Mouse (Mus musculus): ENCODE data around the gene Rnf157. TPM values are rescaled to one million over a fixed set of nuclear protein-coding genes. Genes with fewer than 3 reads are reported as not detected.

Gene Rnf157
- polyA plus RNA-seq, 1 experiment, result 2.3 TPM

GRCm38 (mm10) chr11:116433356-116434286 lies 20.8 kb upstream of the Rnf157 start, which contains the start of gene Ubald2:
TSS of gene Ubald2 (plus strand) at chr11:116434094.
- TF ChIP-seq POLR2A (IDR thresholded peaks at IDR 0.05; ENCODE audit: low read depth, low read length) (0 out of 2 replicates have a peak, but pooled peaks have one; percentile 24), CTCF (IDR thresholded peaks at IDR 0.05; ENCODE audit: extremely low read depth, insufficient read length, insufficient replicate concordance, low read depth, low read length) (no peak)
- Histone ChIP-seq H3K27ac (ENCODE audit: insufficient read depth, low read depth, low read length) (peak within 1 kb of the TSS; percentile 99), H3K36me3 (ENCODE audit: control insufficient read depth, insufficient read depth, low read length) (peaks cover 20% of the 10 kb centered on the region), H3K27me3 (ENCODE audit: control insufficient read depth, insufficient read depth, low read length) (no peaks in the 10 kb centered on the region), H3K4me3 (ENCODE audit: low read depth, low read length) (peak within 1 kb of the TSS; percentile 90), H3K4me1 (ENCODE audit: control insufficient read depth, insufficient read depth, insufficient read length, low read length) (peaks cover 32% of the 10 kb centered on the region)
- WGBS, result 2% methylated on average over 66 of the region's 66 CpGs

DNA sequence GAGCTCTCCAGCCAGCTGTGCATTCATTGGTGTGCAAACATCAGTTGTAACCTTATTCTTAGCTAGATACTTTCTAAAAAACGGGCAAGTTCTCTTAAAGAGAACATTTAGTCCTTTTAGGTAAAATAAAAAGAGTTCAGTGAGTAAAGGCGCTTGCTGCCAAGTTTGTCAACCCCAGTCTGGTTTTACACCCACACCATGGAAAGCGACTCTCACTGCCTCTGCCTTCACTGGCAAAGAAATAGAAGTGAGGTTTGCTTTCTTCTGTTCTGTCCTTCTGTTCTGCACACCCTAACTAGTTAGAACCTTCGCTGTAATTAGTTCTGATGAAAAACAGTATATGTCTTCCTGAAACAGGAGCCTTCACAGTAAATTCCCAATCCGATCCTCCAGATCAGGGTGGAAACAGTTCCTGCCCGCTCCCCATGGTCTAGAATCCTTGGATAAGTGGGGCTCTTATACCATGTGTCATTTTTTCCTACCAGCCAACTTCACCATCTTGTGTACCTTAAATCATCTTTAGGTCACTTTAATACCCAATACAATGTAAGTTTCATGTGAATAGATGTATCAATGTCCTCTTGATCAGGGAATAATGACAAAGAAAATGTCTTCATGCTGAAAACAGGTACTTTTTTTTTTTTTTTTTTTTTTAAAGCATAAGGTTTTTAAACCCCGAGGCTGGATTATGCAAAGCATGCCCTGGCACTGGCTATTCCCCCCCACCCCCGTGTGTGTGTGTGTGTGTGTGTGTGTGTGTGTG lies 19.9 kb upstream of the Rnf157 start:
- no peak overlapping the region for H3K4me3 ChIP-seq (ENCODE audit: low read depth, low read length)
- WGBS, result 43% methylated on average over 8 of the region's 8 CpGs
- H3K27me3 ChIP-seq (ENCODE audit: control insufficient read depth, insufficient read depth, low read length), result no peaks in the 10 kb centered on the region
- H3K4me1 ChIP-seq (ENCODE audit: control insufficient read depth, insufficient read depth, insufficient read length, low read length), result peaks cover 38% of the 10 kb centered on the region
- TF ChIP-seq POLR2A (IDR thresholded peaks at IDR 0.05; ENCODE audit: low read depth, low read length), result no peak
- TF ChIP-seq CTCF (IDR thresholded peaks at IDR 0.05; ENCODE audit: extremely low read depth, insufficient read length, insufficient replicate concordance, low read depth, low read length), result no peak
- H3K36me3 ChIP-seq (ENCODE audit: control insufficient read depth, insufficient read depth, low read length), result peaks cover 19% of the 10 kb centered on the region
- H3K27ac ChIP-seq (ENCODE audit: insufficient read depth, low read depth, low read length), result peak overlapping the region; percentile 99

DNA sequence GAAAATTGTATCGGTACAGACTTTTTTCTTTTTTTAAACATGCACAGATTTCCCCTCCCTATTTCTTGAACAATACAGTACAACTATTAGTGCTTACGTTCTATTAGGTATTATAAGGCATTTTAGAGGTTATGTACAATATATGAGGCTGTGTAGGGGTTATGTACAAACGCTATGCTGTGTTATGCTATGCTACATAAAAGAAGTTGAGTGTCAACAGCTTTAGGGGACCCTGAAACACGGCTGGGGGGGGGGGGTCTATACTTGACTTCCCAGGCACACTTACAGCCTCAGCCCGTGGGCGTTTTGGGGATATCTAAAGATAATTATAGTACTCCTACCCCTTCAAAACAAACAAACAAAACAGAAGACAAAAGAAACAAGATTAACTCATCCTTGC lies 19.3 kb upstream of the Rnf157 start:
- Histone ChIP-seq H3K4me3 (ENCODE audit: low read depth, low read length) (no peak overlapping the region), H3K4me1 (ENCODE audit: control insufficient read depth, insufficient read depth, insufficient read length, low read length) (peaks cover 39% of the 10 kb centered on the region), H3K36me3 (ENCODE audit: control insufficient read depth, insufficient read depth, low read length) (peaks cover 13% of the 10 kb centered on the region), H3K27ac (ENCODE audit: insufficient read depth, low read depth, low read length) (peak overlapping the region; percentile 99), H3K27me3 (ENCODE audit: control insufficient read depth, insufficient read depth, low read length) (no peaks in the 10 kb centered on the region)
- WGBS, result 16% methylated on average over 6 of the region's 6 CpGs
- TF ChIP-seq CTCF (IDR thresholded peaks at IDR 0.05; ENCODE audit: extremely low read depth, insufficient read length, insufficient replicate concordance, low read depth, low read length) (no peak), POLR2A (IDR thresholded peaks at IDR 0.05; ENCODE audit: low read depth, low read length) (no peak)

- peaks cover 11% of the 10 kb centered on the region for H3K36me3 ChIP-seq (ENCODE audit: control insufficient read depth, insufficient read depth, low read length)
- WGBS, result 19% methylated on average over 11 of the region's 11 CpGs
- peak overlapping the region; percentile 99 for H3K27ac ChIP-seq (ENCODE audit: insufficient read depth, low read depth, low read length)
- H3K27me3 ChIP-seq (ENCODE audit: control insufficient read depth, insufficient read depth, low read length), result no peaks in the 10 kb centered on the region
- H3K4me3 ChIP-seq (ENCODE audit: low read depth, low read length), result peak overlapping the region; percentile 38
- H3K4me1 ChIP-seq (ENCODE audit: control insufficient read depth, insufficient read depth, insufficient read length, low read length), result peaks cover 37% of the 10 kb centered on the region; the same call in 1 of the 2 replicates
- TF ChIP-seq CTCF (IDR thresholded peaks at IDR 0.05; ENCODE audit: extremely low read depth, insufficient read length, insufficient replicate concordance, low read depth, low read length) (no peak), POLR2A (IDR thresholded peaks at IDR 0.05; ENCODE audit: low read depth, low read length) (peak; percentile 26; the same call in 1 of the 2 replicates)
These were observed 18.7 kb upstream of the Rnf157 start for GRCm38 (mm10) chr11:116431428-116432077.

DNA sequence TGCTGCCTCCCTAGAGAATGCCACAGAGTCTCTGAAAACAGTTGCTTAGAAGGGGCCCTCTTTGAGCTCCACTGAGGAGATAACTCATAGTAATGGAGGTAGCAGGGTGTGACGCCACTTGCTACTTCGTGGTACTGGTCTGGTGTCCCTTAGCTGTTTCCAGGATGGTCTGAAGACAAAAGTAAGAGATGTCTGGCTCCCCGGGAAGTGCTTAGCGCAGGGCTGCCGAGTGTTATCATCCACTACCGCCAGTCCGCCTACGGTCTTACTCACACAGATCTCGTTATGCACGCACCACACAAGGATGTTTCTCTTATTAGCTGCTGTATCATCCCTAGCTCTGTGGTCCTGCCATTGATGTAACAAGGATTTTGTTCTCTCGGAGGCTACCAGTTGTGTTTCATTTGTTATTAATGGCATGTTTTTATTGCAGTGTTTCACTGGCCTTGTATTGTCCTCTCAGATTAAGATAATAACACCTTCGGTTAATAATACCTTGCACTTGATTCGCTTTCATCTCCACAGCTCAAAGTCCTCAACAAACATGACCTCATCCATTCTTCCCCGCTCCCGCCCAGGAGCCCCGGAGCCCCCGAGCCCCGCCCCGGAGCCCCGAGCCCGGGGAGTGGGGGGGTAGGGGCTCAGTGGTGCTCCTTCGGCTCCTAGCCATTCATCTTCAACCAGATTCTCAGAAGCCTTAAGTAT lies 18.0 kb upstream of the Rnf157 start:
- H3K27me3 ChIP-seq (ENCODE audit: control insufficient read depth, insufficient read depth, low read length), result no peaks in the 10 kb centered on the region
- WGBS, result 18% methylated on average over 22 of the region's 22 CpGs
- peak overlapping the region; percentile 38 for H3K4me3 ChIP-seq (ENCODE audit: low read depth, low read length)
- peaks cover 5% of the 10 kb centered on the region for H3K36me3 ChIP-seq (ENCODE audit: control insufficient read depth, insufficient read depth, low read length)
- H3K4me1 ChIP-seq (ENCODE audit: control insufficient read depth, insufficient read depth, insufficient read length, low read length), result peaks cover 32% of the 10 kb centered on the region; the same call in 1 of the 2 replicates
- no peak for TF ChIP-seq CTCF (IDR thresholded peaks at IDR 0.05; ENCODE audit: extremely low read depth, insufficient read length, insufficient replicate concordance, low read depth, low read length)
- no peak for TF ChIP-seq POLR2A (IDR thresholded peaks at IDR 0.05; ENCODE audit: low read depth, low read length)
- H3K27ac ChIP-seq (ENCODE audit: insufficient read depth, low read depth, low read length), result peak overlapping the region; percentile 99

GRCm38 (mm10) chr11:116429862-116430613 lies 17.2 kb upstream of the Rnf157 start:
- Histone ChIP-seq H3K36me3 (ENCODE audit: control insufficient read depth, insufficient read depth, low read length) (no peaks in the 10 kb centered on the region), H3K4me1 (ENCODE audit: control insufficient read depth, insufficient read depth, insufficient read length, low read length) (peaks cover 30% of the 10 kb centered on the region; the same call in 1 of the 2 replicates), H3K27ac (ENCODE audit: insufficient read depth, low read depth, low read length) (peak overlapping the region; percentile 99), H3K4me3 (ENCODE audit: low read depth, low read length) (no peak overlapping the region), H3K27me3 (ENCODE audit: control insufficient read depth, insufficient read depth, low read length) (no peaks in the 10 kb centered on the region)
- TF ChIP-seq POLR2A (IDR thresholded peaks at IDR 0.05; ENCODE audit: low read depth, low read length), result no peak
- no peak for TF ChIP-seq CTCF (IDR thresholded peaks at IDR 0.05; ENCODE audit: extremely low read depth, insufficient read length, insufficient replicate concordance, low read depth, low read length)
- WGBS, result 26% methylated on average over 9 of the region's 9 CpGs
